Mouse (Mus musculus): ENCODE measurements around the gene Trpv5.

Gene Trpv5

DNA sequence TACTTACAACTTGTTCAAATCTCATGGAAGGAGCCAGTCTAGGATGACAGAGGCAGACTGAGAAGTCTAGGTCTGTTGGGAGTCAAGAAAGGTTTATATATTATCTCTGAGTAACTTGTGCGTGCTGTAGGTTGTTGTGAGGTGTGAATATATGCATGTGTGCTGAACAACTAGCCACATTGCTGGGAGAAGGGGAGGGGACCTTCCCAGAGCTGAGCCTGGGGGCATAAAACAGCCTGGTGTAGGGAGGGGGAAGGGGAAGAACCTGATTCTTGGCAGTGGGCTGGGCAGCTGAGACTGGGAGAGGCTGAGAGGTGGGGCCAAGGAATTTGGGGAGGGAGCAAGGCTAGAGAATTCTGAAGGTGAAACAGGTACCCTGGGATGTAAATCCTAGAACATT lies at the start of gene Trpv5:
Gene Trpv5 (minus strand): TSS at position 101 of the 400 bp plus-strand sequence.
- no peak for DNase-seq (ENCODE audit: low read depth, low spot score)

DNA sequence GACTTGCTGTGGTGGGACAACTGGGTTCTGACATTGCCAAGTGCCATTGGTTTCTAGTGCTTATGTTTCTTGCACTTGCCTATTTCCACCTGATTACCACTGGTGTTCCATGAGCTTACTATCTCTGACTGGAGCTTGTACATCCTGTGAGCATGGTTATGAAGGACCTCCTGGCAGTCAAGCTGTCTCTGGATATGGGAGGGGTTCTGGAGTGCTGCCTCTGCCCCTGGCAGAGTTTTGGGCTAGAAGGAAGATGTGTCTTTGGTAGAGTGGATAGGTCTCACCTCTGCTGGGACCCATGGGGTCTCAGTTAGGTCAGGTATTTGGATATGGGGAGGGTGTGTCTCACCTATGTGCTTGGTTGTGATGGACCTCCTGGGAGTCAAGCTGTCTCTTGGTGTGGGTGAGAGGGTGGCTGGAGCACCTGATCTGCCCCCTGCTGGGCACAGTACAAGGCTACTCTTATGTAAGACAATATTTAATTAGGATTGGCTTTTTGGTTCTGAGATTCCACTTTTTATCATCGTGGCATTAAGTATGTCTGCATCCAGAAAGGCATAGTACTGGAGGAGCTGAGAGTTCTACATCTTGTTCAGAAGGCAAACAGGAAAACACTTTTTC lies 47.5 kb upstream of the Trpv5 start:
- no peak for DNase-seq (ENCODE audit: low read depth, low spot score)

DNA sequence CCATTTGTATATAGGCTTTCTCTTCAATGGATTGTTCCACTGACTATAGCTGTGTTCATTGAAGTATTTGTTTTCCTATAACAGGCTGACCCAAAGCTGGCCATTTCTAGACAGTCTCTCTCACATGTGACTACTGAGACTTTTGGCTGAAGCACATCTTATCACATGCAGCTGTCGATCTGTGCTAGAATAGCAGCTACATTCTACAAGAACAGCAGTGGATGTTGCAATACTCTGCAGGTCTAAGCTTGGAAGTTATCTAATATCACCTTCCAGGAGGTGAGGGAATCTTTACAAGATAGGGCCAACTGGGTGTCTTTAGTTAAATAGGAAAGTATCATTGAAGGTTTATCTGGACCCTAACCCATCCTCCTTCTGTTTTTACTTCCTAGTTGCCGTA lies 40.9 kb upstream of the Trpv5 start:
- no peak for DNase-seq (ENCODE audit: low read depth, low spot score)

DNA sequence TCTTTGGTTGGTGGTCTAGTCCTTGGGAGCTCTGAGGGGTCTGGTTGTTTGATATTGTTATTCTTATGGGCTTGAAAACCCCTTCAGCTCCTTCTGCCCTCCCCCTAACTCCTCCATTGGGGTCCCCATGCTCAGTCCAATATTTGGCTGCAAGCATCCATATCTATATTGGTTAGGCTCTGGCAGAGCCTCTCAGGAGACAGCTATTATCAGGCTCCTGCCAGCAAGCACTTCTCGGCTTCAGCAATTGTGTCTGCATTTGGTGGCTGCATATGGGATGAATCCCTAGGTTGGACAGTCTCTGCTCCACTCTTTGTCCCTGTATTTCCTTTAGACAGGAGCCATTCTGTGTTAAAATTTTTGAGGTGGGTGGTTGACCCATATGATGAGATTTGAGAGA lies 29.7 kb upstream of the Trpv5 start:
- no peak for DNase-seq (ENCODE audit: low read depth, low spot score)

DNA sequence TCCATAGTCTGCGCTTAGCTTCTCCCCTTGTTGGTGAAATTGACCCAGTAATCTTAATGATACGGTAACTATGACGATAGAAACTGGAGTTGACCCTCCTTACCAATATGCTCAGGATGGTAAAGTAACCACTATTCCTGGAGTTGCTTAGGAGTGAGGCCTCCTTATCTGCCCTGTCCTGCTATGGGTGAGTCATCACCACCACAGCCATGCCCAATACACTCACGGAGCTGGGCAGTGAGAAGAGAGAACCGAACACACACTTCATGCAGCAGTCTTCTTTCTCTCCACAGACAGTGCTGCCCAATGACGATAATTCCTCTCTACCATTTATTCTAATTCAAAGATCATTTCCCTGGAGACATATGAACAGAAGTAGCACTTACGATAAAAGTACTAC lies 25.7 kb upstream of the Trpv5 start:
- no peak for DNase-seq (ENCODE audit: low read depth, low spot score)

DNA sequence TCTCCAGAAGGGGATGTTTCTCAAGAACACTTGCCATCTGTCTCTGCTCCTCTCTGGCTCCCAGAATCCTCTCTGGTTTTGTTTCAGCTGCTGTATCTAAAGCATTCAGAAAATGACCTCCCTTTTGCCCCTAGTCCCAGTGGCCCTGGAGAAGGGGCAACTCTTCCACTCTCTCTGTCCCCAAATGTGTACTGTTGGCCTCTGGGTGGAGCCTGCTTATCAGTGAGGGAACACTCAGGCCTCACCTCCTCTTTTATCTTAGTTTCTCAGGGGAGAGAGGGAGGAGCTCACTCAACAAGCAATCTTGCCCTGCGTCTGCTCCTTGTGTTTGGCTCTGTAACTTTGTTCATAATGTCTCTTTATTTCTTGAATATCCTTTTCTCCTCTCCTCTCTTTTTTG lies 23.6 kb upstream of the Trpv5 start, which contains the start of gene Kel:
Gene Kel (minus strand): TSS at position 217 of the 400 bp plus-strand sequence.
- no peak for DNase-seq (ENCODE audit: low read depth, low spot score)

DNA sequence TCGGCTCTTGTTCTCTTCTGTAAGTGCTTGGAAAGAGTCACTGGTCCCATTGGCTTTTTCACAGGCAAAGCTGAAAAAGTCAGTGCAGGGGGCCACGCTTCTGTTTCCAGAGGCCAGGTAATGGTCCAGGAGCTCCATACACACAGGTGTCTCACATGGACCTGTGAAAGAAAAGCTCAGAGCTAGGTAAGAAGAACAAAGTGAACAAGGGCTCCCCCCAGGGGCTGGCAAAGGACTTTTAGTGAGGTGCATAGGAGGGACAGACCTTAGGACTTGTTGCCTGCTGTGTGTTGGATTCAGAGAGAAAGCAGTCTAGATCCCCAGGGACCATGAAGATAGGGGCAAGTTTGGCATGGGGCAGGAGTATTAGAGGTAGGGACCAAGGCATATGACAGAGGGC lies 22.4 kb upstream of the Trpv5 start:
- no peak for DNase-seq (ENCODE audit: low read depth, low spot score)

DNA sequence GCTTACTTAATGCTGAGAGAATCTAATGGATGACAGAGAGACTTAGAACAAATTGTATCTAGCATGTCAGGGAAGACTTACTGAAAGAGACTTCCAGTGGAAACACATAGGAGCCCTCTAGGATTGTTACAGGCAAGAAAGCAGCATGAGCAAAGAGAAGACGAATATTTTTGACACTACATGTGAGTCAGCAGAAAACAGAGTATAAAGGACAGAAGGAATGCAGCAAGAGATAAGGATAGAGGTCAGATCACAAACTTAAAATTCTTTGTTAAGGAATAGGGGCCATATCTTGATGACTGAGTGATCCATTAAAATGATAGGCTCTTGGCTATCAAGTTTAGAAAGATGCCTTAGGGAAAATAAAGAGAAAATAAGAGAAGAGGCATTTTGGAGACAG lies 20.7 kb upstream of the Trpv5 start:
- DNase-seq (ENCODE audit: low read depth, low spot score), result no peak

DNA sequence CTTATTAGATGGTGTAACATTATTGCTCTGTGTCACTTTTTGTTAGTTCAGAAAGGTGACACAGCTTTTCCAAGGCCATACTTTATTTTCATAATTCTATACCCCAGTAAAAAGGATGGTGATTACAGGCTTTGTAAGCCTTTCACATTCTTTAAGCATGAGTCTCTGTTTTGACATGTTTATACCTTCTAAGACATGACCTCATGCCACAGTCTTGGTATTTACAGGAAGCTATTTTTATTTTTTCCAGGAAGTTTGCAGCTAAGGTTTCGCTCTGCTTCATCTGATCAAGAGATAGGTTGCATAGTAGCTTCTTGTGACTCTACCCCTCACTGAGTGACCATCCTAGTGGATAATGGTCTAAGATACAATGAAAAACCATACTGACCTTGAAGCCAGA lies 13.8 kb upstream of the Trpv5 start:
- no peak for DNase-seq (ENCODE audit: low read depth, low spot score)

DNA sequence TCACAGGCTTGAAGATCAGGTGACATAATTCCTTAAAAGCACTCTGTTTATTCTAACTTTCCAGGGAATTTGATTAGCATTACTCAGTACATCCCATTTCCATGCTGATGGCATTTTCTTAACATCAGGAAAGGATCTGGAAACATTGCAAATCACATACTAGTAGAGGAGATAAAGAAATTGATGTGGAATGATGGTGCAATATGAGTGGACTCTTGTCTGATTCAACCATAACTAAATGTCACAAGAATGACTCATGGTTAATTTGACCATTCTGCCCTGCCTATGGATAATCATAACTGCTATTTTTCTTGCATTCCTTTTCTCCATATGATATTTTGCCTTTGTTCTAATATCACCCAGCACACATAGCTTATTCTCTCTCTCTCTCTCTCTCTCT lies 11.6 kb upstream of the Trpv5 start:
- DNase-seq (ENCODE audit: low read depth, low spot score), result no peak

DNA sequence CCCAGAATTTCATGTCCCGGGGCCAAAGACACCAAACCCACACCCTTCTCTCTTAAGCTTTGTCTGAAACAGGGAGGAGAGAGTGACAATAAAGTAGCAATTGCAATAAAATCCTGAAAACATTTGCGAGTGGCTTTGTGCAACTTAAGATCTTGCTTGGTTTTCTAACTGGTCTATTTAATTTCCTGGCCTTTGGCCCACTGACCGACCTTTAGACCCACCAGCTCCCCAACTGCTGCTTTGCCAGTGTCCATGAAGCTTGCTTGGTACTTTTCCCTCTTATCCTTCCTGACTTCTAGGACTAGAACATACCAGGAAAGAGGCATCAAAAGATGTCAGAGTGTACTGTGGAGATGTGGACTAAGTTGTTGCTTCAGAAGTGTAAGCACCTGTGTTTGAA lies 5.0 kb upstream of the Trpv5 start:
- no peak for DNase-seq (ENCODE audit: low read depth, low spot score)

DNA sequence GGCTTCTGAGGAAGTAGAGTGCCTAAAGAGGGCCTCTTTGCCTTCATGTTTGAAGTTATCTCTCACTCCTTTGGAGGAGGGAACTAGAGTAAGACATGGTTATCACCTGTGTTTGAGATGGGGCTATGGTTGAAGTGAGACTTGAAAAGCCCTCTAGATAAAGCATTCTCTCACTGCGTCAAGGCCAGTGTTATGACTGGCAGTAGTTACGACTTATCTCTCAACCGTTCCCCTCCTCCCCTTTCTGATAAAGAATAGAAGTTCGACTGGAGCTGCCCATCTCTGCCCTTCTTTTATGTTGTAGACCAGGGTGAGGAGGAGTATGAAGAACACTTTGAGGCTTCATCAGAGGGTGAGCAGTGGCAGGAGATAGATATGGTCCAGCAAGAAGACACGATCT lies 4.3 kb upstream of the Trpv5 start:
- DNase-seq (ENCODE audit: low read depth, low spot score), result no peak

DNA sequence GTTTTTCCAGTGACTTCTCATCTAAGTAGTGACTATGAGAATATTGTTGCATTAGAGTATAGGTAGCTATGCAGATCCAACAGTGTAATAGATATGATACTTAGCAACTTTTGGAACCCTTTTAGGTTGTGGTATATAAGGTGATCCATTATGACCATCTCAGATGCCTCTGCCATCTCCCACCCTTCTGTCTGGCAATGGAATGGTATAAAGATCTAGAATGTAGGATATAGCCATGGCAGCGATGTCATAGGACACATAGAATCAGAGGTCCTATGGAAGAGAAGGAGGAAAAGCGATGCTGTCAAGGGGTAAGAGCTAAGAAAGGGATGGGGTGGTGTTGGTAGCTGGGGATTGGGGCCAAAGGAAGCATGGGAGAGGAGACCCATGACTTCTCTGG lies 3.6 kb upstream of the Trpv5 start, which contains the start of gene Llcfc1:
Gene Llcfc1 (plus strand): TSS at position 301 of the 400 bp plus-strand sequence.
- no peak for DNase-seq (ENCODE audit: low read depth, low spot score)

DNA sequence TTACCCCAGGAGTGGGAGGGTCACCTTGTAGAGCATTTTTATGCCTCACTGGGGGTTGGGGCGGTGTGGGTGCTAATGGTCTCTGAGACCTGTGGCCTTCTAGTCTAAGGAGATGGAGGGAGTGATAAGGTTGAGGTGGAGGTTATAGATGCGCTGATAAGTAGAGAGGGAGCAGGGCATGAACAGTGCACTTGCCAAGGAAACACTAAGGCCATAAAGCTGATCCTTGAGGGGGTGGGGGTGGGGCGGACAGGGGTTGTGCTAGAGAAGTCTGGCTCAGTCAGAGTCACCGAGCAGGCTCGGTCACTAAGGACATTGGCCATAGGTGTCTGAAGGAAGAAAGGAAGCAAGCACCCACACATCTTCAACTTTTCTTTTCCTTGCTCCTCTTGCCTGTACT lies 1.1 kb upstream of the Trpv5 start:
- no peak for DNase-seq (ENCODE audit: low read depth, low spot score)

DNA sequence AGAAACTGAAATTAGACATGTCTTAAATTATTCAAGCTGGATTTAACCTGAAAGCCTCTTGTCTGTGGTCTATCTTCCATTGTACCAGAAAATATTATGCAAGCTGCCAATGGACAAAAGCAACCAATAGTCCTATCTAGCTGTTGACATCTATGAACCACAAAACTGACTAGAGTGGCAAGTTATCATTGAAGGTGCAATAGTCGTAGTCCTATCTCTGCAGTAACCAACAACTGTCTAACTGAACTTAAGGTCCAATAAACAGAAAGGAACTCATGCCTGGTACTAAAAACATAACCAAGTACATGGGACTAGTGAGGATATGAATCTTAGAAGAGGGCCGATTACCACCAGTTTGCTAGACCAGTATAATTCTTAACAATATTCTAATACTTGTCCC lies 4.0 kb downstream of the Trpv5 start:
- no peak for DNase-seq (ENCODE audit: low read depth, low spot score)

DNA sequence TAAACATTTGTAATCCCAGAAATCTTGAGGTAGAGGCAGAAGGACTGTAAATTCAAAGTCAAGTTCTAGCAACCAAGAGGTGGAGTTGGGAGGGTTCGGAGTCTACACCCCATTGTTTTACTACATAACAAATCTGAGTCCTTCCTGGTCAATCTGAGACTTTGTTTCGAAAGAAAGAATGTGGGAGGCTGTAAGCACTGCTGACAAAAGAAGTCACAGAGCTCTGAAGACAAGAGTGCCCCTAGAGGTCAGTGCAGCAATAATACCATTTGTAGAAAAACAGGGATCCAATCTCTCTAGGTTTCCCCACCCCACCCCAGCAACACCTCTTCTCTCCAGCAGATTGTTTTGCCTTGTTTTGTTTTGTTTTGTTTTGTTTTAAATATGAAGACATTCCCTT lies 18.2 kb downstream of the Trpv5 start:
- no peak for DNase-seq (ENCODE audit: low read depth, low spot score)

DNA sequence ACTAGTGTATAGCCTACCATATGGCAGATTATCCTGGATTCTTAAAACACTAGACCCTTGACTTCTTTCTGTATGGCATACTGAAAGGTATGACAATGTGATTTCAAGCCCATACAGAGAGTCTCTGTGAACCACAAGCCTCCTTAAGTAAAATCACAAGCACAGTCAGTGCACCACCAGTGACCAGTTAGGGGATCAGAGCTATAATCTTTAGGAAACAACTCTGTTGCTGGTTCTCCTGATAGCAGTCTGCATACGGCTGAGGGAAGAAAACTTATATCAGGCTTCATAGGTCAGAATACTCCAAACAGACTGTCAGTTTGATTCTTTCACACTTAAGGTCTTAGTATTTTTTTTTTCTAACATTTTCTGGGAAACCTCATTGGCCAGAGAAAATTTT lies 22.1 kb downstream of the Trpv5 start:
- DNase-seq (ENCODE audit: low read depth, low spot score), result no peak

DNA sequence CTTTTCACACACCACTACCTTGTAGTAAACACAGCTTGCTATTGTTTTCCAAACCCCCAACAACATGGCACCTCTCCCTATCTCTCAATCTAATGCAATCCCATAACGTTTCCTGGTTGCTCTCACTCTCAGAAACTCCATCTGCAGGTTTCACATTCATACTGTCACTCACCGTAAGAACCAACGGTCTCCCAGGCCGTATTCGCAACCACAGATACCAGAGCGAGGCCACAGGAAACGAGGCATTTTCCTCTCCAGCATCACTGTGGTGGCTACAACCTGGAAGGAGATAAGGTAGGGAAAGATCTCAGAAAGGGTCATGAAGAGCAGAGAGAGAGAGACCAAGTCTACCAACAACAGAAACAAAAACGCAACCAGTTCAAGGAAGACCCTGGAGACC lies 25.9 kb downstream of the Trpv5 start:
- DNase-seq (ENCODE audit: low read depth, low spot score), result no peak

DNA sequence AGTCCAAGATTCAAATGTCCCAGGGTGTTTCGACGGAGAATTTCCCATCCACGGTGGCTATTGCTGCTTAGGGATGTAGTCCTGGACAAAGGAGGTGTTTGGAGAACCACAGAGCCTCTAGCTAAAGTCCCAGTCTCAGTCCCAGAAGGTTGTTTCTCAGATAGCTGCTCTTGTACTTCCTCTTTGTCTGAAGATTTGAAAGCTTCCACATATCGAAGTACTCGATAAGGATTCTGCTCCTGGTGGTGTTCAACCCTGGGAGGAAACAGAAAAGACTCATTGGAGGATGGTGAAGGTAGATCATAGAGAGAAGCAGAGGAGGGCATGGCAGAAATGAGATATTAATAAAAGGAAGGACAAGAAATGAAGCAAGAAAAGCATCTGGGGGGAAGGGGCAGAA lies 27.4 kb downstream of the Trpv5 start:
- no peak for DNase-seq (ENCODE audit: low read depth, low spot score)

DNA sequence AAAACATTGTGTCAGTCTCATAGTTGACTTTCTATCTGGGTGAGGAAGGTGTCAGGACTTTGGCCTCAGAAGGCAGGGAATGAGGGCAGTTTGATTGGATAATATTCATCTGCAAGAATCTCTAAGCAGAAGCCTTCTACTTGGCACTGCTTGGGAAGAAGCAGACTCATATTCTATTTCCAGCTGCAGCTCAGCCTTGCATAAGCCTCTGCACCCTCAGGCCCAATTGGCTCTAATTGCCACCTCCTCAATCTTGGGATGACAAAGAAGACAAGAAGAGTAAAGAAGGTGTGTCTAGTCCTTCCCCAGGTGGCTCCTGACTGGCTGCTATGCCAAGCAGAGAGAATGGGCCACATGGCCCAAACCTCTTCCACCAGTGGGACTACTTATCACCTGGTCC lies 33.9 kb downstream of the Trpv5 start:
- DNase-seq (ENCODE audit: low read depth, low spot score), result no peak

DNA sequence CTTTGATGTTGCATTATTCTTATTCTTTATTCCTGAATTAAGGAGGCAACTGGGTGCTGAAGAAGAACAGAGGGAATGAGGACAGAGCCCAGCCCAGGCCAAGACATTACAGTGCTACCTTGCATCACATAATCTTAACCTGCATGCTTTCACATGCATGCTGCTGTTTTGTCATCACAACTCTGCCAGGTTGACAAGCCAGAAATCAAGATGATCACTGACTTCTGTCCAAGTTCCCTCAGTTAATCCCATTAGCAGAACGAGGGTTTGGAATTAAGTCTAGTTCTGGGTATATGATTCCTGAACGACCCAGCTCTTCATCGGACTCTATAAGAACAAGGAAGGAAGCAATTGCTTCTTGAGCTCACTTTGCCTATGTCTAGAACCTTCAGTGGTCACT lies 34.3 kb downstream of the Trpv5 start:
- no peak for DNase-seq (ENCODE audit: low read depth, low spot score)

DNA sequence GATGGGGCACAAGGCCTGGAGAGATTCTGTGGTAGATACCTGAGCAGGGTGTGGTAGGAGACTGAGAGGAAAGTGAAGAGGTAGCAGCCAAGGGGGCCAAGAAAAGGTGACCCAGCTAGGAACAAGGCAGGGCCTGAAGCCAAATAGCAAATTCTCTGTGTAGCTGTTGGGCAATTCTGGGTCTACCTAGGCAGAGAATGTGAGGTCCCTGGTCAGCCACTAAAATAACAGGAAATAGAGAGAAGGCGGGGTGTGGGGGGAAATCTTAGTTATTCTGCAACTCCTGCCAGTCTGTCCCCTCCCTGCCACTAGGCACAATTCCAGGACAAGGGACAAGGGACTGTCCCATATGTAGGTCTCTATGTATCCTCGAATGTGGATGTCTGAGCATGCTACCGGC lies 37.3 kb downstream of the Trpv5 start:
- DNase-seq (ENCODE audit: low read depth, low spot score), result no peak

DNA sequence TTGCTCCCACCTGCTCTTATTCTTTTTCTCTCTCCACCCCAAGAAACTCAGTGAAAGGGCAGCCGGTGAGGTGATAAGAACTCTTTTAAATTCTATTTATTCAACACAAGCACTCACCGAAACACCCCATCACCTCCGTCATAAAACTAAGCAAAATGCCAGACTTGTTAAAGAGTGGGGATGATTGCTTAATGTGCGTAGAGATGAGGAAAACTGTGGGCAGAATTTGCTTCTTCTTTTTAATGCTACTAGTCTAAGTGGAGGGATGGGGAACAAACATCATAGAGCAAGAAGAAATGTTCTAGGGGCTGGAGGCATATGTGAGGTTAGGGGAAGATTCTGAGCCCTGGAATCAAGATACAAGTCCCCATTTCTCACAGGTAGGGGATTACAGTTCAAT lies 37.8 kb downstream of the Trpv5 start:
- no peak for DNase-seq (ENCODE audit: low read depth, low spot score)

DNA sequence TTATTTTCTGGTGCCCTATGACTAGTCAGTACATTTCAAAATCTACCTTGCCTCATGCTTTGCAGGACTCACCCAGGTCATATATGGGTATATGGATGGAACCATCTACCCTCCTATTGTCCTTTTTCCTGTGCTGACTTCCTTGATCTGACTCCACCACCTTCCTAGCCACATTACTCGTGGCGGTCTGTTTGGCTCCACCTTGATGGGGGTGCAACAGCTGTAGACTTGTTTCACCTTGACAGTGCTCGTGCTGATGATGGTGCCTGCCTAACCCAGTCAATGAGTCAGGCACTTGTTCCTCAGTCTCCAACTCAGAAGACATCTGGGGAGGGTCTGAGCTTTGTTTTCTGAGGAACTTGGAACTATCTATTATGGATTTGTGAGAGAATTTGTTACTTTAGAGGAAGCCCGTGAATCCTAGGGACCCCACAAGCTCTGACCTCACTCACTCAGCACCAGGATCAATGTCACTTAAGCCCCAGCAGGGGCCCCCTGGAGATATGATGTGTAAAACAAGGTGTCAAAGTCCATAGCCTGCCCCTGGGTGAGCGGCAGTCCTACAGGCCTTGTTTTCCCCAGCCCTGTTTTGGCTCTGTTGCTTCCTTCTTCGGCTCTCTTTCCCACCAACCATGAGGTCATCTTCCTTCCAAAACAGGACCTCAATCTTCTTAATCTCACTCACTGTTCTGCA lies 39.2 kb downstream of the Trpv5 start:
- DNase-seq (ENCODE audit: low read depth, low spot score), result no peak
